Mouse (Mus musculus) myocyte (in vitro differentiated cells): ENCODE data around the gene Arl4d. TPM values are rescaled to one million over a fixed set of nuclear protein-coding genes. Genes with fewer than 3 reads are reported as not detected.

ENCODE experiments used
- H3K27me3 ChIP-seq: one replicate; pipeline ENCODE4 v1.6.1; 2011; ENCODE audit not compliant: control insufficient read depth, insufficient read depth, insufficient read length
- H3K36me3 ChIP-seq: one replicate; pipeline ENCODE4 v1.6.1; 2011; ENCODE audit not compliant: control insufficient read depth, insufficient read depth
- H3K4me2 ChIP-seq: one replicate; pipeline ENCODE4 v1.6.1; 2011; ENCODE audit warnings: low read depth, control low read depth
- H3K4me3 ChIP-seq: one replicate; pipeline ENCODE4 v1.5.1; 2011; ENCODE audit warnings: mild to moderate bottlenecking, control low read depth, moderate library complexity
- H3K79me2 ChIP-seq: one replicate; pipeline ENCODE4 v1.6.1; 2011; ENCODE audit not compliant: control insufficient read depth, insufficient read depth
- H3ac ChIP-seq: one replicate; pipeline ENCODE4 v1.6.1; 2011; ENCODE audit not compliant: control insufficient read depth, insufficient read length
- CEBPB ChIP-seq: IDR thresholded peaks from 2 replicates; pipeline ENCODE4 v1.6.1; 2011; ENCODE audit warnings: mild to moderate bottlenecking, moderate library complexity; ENCODE audit not compliant: poor library complexity, insufficient read depth, severe bottlenecking
- E2F4 ChIP-seq: IDR thresholded peaks from one replicate; pipeline ENCODE4 v1.6.1; 2011; ENCODE audit warnings: mild to moderate bottlenecking, control low read depth, moderate library complexity; ENCODE audit not compliant: insufficient read depth
- MAX ChIP-seq: IDR thresholded peaks from one replicate; pipeline ENCODE4 v1.6.1; 2011; ENCODE audit warnings: low read depth, mild to moderate bottlenecking, control low read depth
- MYOD1 ChIP-seq, 3 experiments: IDR thresholded peaks; one replicate each; pipeline ENCODE4 v1.6.1; 2011; ENCODE audit warnings: control low read depth in 2 of 3, low read depth in 2 of 3, mild to moderate bottlenecking in 2 of 3, moderate library complexity in 1 of 3; ENCODE audit not compliant: insufficient read length in 2 of 3, control insufficient read depth in 1 of 3
- MYOG ChIP-seq, 3 experiments: IDR thresholded peaks; one replicate each; pipeline ENCODE4 v1.6.1; 2011; ENCODE audit warnings: control low read depth in 2 of 3, low read depth in 2 of 3, mild to moderate bottlenecking in 2 of 3; ENCODE audit not compliant: insufficient read length in 2 of 3, control insufficient read depth in 1 of 3, insufficient read depth in 1 of 3
- POLR2A ChIP-seq: IDR thresholded peaks from one replicate; pipeline ENCODE4 v1.6.1; 2011; ENCODE audit warnings: low read depth, mild to moderate bottlenecking, control low read depth, moderate library complexity; ENCODE audit not compliant: insufficient read length
- POLR2AphosphoS2 ChIP-seq: IDR thresholded peaks from one replicate; pipeline ENCODE4 v1.6.1; 2011; ENCODE audit warnings: low read depth, control low read depth; ENCODE audit not compliant: insufficient read length
- REST ChIP-seq: IDR thresholded peaks from one replicate; pipeline ENCODE4 v1.6.1; 2011; ENCODE audit warnings: mild to moderate bottlenecking, control low read depth, moderate library complexity; ENCODE audit not compliant: insufficient read depth, insufficient read length
- SRF ChIP-seq: IDR thresholded peaks from one replicate; pipeline ENCODE4 v1.6.1; 2011; ENCODE audit warnings: low read depth; ENCODE audit not compliant: control insufficient read depth, insufficient read length
- TCF12 ChIP-seq: IDR thresholded peaks from one replicate; pipeline ENCODE4 v1.6.1; 2011; ENCODE audit warnings: mild to moderate bottlenecking, control low read depth; ENCODE audit not compliant: poor library complexity, insufficient read depth, severe bottlenecking
- TCF3 ChIP-seq: IDR thresholded peaks from one replicate; pipeline ENCODE4 v1.6.1; 2011; ENCODE audit warnings: low read depth, control low read depth; ENCODE audit not compliant: insufficient read length
- USF1 ChIP-seq: IDR thresholded peaks from one replicate; pipeline ENCODE4 v1.6.1; 2011; ENCODE audit warnings: low read depth, mild to moderate bottlenecking, control low read depth, moderate library complexity
- polyA plus RNA-seq: library from polyadenylated mRNA; unstranded; fragments of >200 nt; fragmentation: generic; extraction: Trizol; gene quantifications from one replicate; pipeline ENCODE4 v1.2.1, GENCODE M21; 2012; ENCODE audit warnings: missing spikeins

Gene Arl4d
- polyA plus RNA-seq, 1 experiment, result 7.7 TPM

GRCm38 (mm10) chr11:101690326-101690725 is 25.0 kb downstream of the Arl4d start:
- no peaks in the 10 kb centered on the region for H3K79me2 ChIP-seq
- H3ac ChIP-seq, result no peak overlapping the region
- H3K36me3 ChIP-seq, result no peaks in the 10 kb centered on the region
- H3K4me2 ChIP-seq, result no peak overlapping the region
- H3K27me3 ChIP-seq, result no peaks in the 10 kb centered on the region
- TF ChIP-seq POLR2AphosphoS2 (no peak), TCF12 (no peak), SRF (no peak)
- no peak overlapping the region for H3K4me3 ChIP-seq

- Histone ChIP-seq H3K4me3 (no peak overlapping the region), H3K27me3 (no peaks in the 10 kb centered on the region), H3K79me2 (no peaks in the 10 kb centered on the region), H3ac (no peak overlapping the region), H3K4me2 (no peak overlapping the region), H3K36me3 (no peaks in the 10 kb centered on the region)
- no peak for TF ChIP-seq USF1
- no peak for TF ChIP-seq E2F4
- no peak for TF ChIP-seq POLR2AphosphoS2
These were observed 30.7 kb downstream of the Arl4d start for GRCm38 (mm10) chr11:101695906-101696661.

GRCm38 (mm10) chr11:101697156-101697861 is 32.0 kb downstream of the Arl4d start:
- Histone ChIP-seq H3K4me3 (no peak overlapping the region), H3K36me3 (no peaks in the 10 kb centered on the region), H3K27me3 (no peaks in the 10 kb centered on the region), H3ac (no peak overlapping the region), H3K79me2 (no peaks in the 10 kb centered on the region), H3K4me2 (no peak overlapping the region)
- TF ChIP-seq USF1, result no peak
- no peak for TF ChIP-seq E2F4
- TF ChIP-seq REST, result no peak
- TF ChIP-seq SRF, result no peak
- no peak for TF ChIP-seq POLR2A
- no peak for TF ChIP-seq TCF3
- no peak for TF ChIP-seq MAX
- TF ChIP-seq MYOD1 (IDR thresholded peaks at IDR 0.05; ENCODE audit: control insufficient read depth in 1 of 3, insufficient read length in 2 of 3, low read depth in 2 of 3), result no peak
- TF ChIP-seq POLR2AphosphoS2, result no peak

GRCm38 (mm10) chr11:101698114-101698513 is 32.8 kb downstream of the Arl4d start:
- no peak overlapping the region for H3K4me2 ChIP-seq
- no peak for TF ChIP-seq TCF12
- TF ChIP-seq POLR2AphosphoS2, result no peak
- TF ChIP-seq REST, result no peak
- TF ChIP-seq SRF, result no peak
- no peak for TF ChIP-seq E2F4
- TF ChIP-seq MAX, result no peak
- no peaks in the 10 kb centered on the region for H3K36me3 ChIP-seq
- no peak overlapping the region for H3ac ChIP-seq
- H3K27me3 ChIP-seq, result no peaks in the 10 kb centered on the region
- no peak overlapping the region for H3K4me3 ChIP-seq
- no peaks in the 10 kb centered on the region for H3K79me2 ChIP-seq

- no peaks in the 10 kb centered on the region for H3K79me2 ChIP-seq
- H3ac ChIP-seq, result no peak overlapping the region
- no peaks in the 10 kb centered on the region for H3K27me3 ChIP-seq
- no peak overlapping the region for H3K4me2 ChIP-seq
- TF ChIP-seq POLR2AphosphoS2 (no peak), TCF12 (no peak), MYOD1 (IDR thresholded peaks at IDR 0.05; ENCODE audit: control insufficient read depth in 1 of 3, insufficient read length in 2 of 3, low read depth in 2 of 3) (no peak), USF1 (no peak), CEBPB (no peak), TCF3 (no peak), MYOG (IDR thresholded peaks at IDR 0.05; ENCODE audit: control insufficient read depth in 1 of 3, insufficient read depth in 1 of 3, insufficient read length in 2 of 3, low read depth in 2 of 3) (no peak)
- H3K4me3 ChIP-seq, result no peak overlapping the region
- no peaks in the 10 kb centered on the region for H3K36me3 ChIP-seq
These were observed 34.2 kb downstream of the Arl4d start for GRCm38 (mm10) chr11:101699556-101699955.

GRCm38 (mm10) chr11:101699991-101700390 is 34.6 kb downstream of the Arl4d start:
- no peaks in the 10 kb centered on the region for H3K79me2 ChIP-seq
- TF ChIP-seq CEBPB, result no peak
- TF ChIP-seq MAX, result no peak
- no peak for TF ChIP-seq USF1
- no peak for TF ChIP-seq MYOD1 (IDR thresholded peaks at IDR 0.05; ENCODE audit: control insufficient read depth in 1 of 3, insufficient read length in 2 of 3, low read depth in 2 of 3)
- no peak for TF ChIP-seq TCF12
- TF ChIP-seq REST, result no peak
- TF ChIP-seq MYOG (IDR thresholded peaks at IDR 0.05; ENCODE audit: control insufficient read depth in 1 of 3, insufficient read depth in 1 of 3, insufficient read length in 2 of 3, low read depth in 2 of 3), result no peak
- no peak for TF ChIP-seq POLR2AphosphoS2
- TF ChIP-seq SRF, result no peak
- no peak for TF ChIP-seq POLR2A
- no peak for TF ChIP-seq E2F4
- TF ChIP-seq TCF3, result no peak
- no peak overlapping the region for H3ac ChIP-seq
- H3K36me3 ChIP-seq, result no peaks in the 10 kb centered on the region
- H3K4me2 ChIP-seq, result peak overlapping the region; percentile 57
- no peaks in the 10 kb centered on the region for H3K27me3 ChIP-seq
- no peak overlapping the region for H3K4me3 ChIP-seq
